Mouse (Mus musculus): ENCODE measurements at regions not wholly inside any gene's neighbourhood (a gene's known extent, or its start where the extent isn't known, plus 50 kb on each side); places are given as distances from the start of the nearest gene placed in this dataset.

DNA sequence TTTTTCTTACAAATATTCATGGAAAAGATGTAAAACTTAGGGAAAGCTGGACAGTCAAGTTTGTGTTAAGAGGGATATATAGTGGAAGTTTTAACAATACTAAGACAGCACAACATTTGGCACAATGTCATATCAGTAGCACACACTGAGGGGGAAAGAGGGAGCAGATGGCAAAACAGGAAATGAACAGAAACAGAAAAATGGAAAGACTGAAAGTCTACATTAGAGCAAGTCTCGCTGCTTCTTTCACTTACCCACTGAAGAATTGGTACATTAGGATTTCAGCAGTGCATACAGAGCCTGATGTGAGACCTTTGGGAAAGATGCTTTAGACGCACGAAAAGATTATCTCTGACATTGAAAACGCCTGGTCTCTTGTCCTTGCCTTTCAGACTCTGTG, 1223.5 kb upstream of the Zeb2 start:
- ATAC-seq (ENCODE audit: low FRiP score) (no peak), DNase-seq (ENCODE audit: low spot score) (no peak)
- WGBS = 78% methylated on average over 4 of the region's 4 CpGs
- Histone ChIP-seq H3K36me3 (replicated peaks; ENCODE audit: control insufficient read depth, insufficient read depth) (no peaks in the 10 kb centered on the region), H3K4me3 (replicated peaks; ENCODE audit: low read length) (no peak overlapping the region), H3K4me1 (replicated peaks; ENCODE audit: control insufficient read depth, insufficient read depth, low read length) (no peaks in the 10 kb centered on the region), H3K9ac (no peak overlapping the region), H3K4me2 (replicated peaks) (no peak overlapping the region), H3K27me3 (ENCODE audit: control insufficient read depth, insufficient read depth, low read length) (no peaks in the 10 kb centered on the region), H3K27ac (no peak overlapping the region), H3K9me3 (ENCODE audit: control insufficient read depth, low read length) (no peaks in the 10 kb centered on the region)

DNA sequence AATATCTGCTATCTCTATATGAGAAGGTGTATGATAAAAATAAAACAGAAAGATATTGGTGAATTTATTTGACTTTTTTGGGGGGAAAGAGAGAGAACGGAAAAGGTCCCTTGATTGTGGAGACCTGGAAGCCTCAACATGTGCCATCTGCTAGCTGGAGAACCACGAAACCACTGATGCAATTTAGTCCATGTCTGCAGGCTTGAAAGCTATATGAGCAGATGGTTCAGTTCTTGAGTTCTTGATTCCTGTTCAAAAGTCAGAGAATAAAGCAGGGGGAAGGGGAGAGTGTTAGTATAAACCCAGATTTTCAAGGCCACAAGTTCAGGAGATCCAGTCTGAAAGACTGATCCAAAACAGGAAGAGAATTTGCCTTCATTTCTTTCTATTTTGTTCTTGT, 1199.5 kb upstream of the Zeb2 start:
- WGBS = 89% methylated on average over 2 of the region's 2 CpGs

DNA sequence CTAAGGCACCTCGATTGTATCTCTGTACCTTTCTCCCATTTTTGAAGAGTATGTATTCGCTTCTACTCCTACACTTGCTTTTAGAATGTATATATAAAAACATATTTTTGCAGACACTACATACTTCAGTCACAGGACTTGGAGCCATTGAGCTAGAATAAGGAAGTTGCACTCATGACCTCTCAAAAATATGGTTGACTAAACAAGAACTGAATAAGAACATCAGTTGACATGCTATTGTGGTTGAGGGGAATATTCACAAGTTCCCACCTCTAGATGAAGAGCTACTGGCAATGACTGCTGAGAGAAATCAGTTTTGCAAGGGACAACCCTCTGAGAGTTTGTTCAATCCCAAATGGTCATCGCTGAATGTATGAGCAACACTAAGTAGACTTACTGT, 1198.0 kb upstream of the Zeb2 start:
- ATAC-seq (ENCODE audit: low FRiP score) (no peak), DNase-seq (ENCODE audit: low spot score) (no peak)
- 91% methylated on average over 3 of the region's 3 CpGs for WGBS
- Histone ChIP-seq H3K36me3 (replicated peaks; ENCODE audit: control insufficient read depth, insufficient read depth) (no peaks in the 10 kb centered on the region), H3K4me3 (replicated peaks; ENCODE audit: low read length) (no peak overlapping the region), H3K9me3 (ENCODE audit: control insufficient read depth, low read length) (no peaks in the 10 kb centered on the region), H3K27ac (no peak overlapping the region), H3K4me1 (replicated peaks; ENCODE audit: control insufficient read depth, insufficient read depth, low read length) (no peaks in the 10 kb centered on the region), H3K4me2 (replicated peaks) (no peak overlapping the region), H3K9ac (no peak overlapping the region), H3K27me3 (ENCODE audit: control insufficient read depth, insufficient read depth, low read length) (no peaks in the 10 kb centered on the region)

More for the DNA sequence above, 1199.5 kb upstream of the Zeb2 start:
- DNase-seq (ENCODE audit: low spot score) = no peak
- Histone ChIP-seq H3K36me3 (replicated peaks; ENCODE audit: control insufficient read depth, insufficient read depth) (no peaks in the 10 kb centered on the region), H3K27me3 (ENCODE audit: control insufficient read depth, insufficient read depth, low read length) (no peaks in the 10 kb centered on the region), H3K4me2 (replicated peaks) (no peak overlapping the region), H3K9ac (no peak overlapping the region), H3K9me3 (ENCODE audit: control insufficient read depth, low read length) (no peaks in the 10 kb centered on the region), H3K4me1 (replicated peaks; ENCODE audit: control insufficient read depth, insufficient read depth, low read length) (no peaks in the 10 kb centered on the region), H3K4me3 (replicated peaks; ENCODE audit: low read length) (no peak overlapping the region), H3K27ac (no peak overlapping the region)
- ATAC-seq (ENCODE audit: low FRiP score) = no peak

DNA sequence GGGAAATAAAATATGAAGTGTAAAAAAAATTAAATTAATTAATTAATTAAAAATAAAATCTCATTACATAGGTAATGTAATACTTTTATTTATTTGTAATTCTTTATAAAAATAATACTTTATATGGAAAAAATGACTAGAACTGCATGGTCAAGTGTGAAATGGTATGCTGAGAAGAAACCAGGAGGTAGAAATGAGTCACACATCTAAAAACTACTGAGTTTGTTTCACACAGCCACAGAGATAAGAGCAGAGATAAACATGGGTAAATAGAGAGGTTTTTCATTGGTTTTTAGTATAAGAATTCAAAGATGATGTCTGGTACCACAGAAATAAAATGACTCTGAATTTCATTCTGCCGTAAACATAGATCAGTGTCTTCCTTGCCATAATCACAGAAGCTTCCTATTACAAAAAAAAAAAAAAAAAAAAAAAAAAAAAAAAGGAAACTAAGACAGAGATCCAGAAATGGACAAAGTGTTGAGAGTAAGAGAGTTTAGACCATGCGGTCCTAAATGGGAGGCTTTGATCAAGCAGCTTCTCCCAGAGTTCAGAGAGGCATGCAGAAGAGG, 1190.5 kb upstream of the Zeb2 start:
- Histone ChIP-seq H3K9ac (no peak overlapping the region), H3K9me3 (ENCODE audit: control insufficient read depth, low read length) (no peaks in the 10 kb centered on the region), H3K36me3 (replicated peaks; ENCODE audit: control insufficient read depth, insufficient read depth) (no peaks in the 10 kb centered on the region), H3K27me3 (ENCODE audit: control insufficient read depth, insufficient read depth, low read length) (no peaks in the 10 kb centered on the region), H3K4me3 (replicated peaks; ENCODE audit: low read length) (no peak overlapping the region), H3K27ac (no peak overlapping the region), H3K4me2 (replicated peaks) (no peak overlapping the region), H3K4me1 (replicated peaks; ENCODE audit: control insufficient read depth, insufficient read depth, low read length) (no peaks in the 10 kb centered on the region)
- DNase-seq (ENCODE audit: low spot score) (no peak), ATAC-seq (ENCODE audit: low FRiP score) (no peak)
- WGBS = 93% methylated on average over 2 of the region's 2 CpGs

DNA sequence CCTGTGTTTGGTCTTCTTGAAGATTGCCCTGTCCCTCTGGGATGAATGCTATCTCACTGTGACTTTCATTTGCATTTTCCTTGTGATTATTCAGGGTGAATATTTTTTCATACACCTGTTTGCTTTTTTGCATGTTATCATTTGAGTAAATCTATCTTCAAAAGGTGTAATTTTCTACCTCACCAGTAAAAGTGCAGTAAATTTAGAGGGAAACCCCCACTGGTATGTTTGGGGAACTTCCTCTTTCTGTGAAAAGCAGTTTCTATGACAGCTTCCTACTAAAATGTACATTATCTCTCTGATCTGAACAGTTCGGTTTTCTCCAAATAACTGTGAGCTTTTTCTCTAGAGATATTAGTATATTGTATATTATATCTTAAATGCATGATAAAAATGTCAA, 1185.4 kb upstream of the Zeb2 start:
- Histone ChIP-seq H3K36me3 (replicated peaks; ENCODE audit: control insufficient read depth, insufficient read depth) (no peaks in the 10 kb centered on the region), H3K4me1 (replicated peaks; ENCODE audit: control insufficient read depth, insufficient read depth, low read length) (no peaks in the 10 kb centered on the region), H3K9ac (no peak overlapping the region), H3K4me2 (replicated peaks) (no peak overlapping the region), H3K9me3 (ENCODE audit: control insufficient read depth, low read length) (no peaks in the 10 kb centered on the region), H3K4me3 (replicated peaks; ENCODE audit: low read length) (no peak overlapping the region), H3K27ac (no peak overlapping the region), H3K27me3 (ENCODE audit: control insufficient read depth, insufficient read depth, low read length) (no peaks in the 10 kb centered on the region)
- no peak for ATAC-seq (ENCODE audit: low FRiP score)
- 82% methylated on average over 1 of the region's 1 CpGs for WGBS
- no peak for DNase-seq (ENCODE audit: low spot score)

DNA sequence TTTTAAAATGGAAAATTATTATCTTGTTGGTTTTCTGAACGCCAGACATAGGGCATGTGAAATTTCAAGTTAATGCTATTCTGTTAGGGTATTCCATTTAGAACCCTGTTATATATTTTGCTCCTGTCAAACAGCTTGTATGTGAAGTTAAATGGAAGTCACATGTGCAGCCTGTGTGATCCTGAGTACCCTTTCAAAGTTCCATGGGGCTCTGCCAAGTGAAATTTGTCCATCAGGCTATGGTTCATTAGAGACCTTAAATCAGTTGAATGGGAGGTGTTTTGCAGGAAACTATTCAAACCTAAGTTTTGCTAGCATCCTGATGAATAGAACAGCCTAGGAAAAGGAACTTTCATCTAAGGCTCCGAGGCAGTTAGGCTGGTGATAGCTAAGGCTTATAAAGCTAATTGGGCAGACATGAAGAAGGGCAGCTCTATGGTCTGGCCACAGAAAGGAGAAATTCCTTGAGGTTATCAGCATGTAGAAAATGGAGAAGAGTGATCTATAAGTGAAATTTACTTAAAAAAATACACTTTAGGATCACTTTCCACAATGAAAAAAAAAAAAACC, 1180.2 kb upstream of the Zeb2 start:
- no peaks in the 10 kb centered on the region for H3K9me3 ChIP-seq (ENCODE audit: control insufficient read depth, low read length)
- no peak for DNase-seq (ENCODE audit: low spot score)
- H3K4me3 ChIP-seq (replicated peaks; ENCODE audit: low read length) = no peak overlapping the region
- 27% methylated on average over 2 of the region's 2 CpGs for WGBS
- ATAC-seq (ENCODE audit: low FRiP score) = no peak
- no peak overlapping the region for H3K27ac ChIP-seq
- H3K36me3 ChIP-seq (replicated peaks; ENCODE audit: control insufficient read depth, insufficient read depth) = no peaks in the 10 kb centered on the region
- H3K4me1 ChIP-seq (replicated peaks; ENCODE audit: control insufficient read depth, insufficient read depth, low read length) = no peaks in the 10 kb centered on the region
- H3K4me2 ChIP-seq (replicated peaks) = no peak overlapping the region
- H3K27me3 ChIP-seq (ENCODE audit: control insufficient read depth, insufficient read depth, low read length) = no peaks in the 10 kb centered on the region
- H3K9ac ChIP-seq = no peak overlapping the region

DNA sequence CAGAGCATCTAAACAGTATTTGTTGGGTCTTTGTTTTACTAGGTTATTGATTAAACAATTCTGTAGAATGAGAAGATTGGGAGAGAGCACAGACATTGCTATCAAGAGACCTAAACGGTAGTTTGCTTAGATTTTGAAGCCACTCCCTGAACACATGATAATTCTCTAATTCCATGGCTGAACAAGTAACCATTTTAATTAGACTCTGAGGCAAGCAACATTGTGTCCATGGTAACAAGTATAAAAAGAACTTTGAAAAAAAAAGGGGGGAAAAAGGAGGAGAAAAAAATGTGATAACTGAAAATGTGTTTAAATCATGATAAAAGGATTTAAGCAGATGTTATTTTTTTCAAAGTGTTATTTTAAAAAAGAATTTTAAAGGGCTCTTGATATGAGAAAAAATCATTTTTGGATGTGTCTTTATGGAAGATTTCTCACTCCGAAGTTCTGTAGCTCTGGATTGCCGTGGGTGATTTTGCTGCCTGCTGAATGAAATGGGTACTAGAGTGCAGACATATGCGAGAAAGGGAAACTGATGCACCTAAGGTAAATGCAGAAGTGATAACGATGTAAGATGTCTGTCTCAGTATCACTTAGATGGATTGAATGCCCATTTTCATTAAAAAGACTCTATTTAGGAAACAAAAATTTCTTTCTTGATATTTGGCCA, 1166.9 kb upstream of the Zeb2 start:
- no peak overlapping the region for H3K4me3 ChIP-seq (replicated peaks; ENCODE audit: low read length)
- no peak overlapping the region for H3K9ac ChIP-seq
- no peak for DNase-seq (ENCODE audit: low spot score)
- no peaks in the 10 kb centered on the region for H3K27me3 ChIP-seq (ENCODE audit: control insufficient read depth, insufficient read depth, low read length)
- no peaks in the 10 kb centered on the region for H3K36me3 ChIP-seq (replicated peaks; ENCODE audit: control insufficient read depth, insufficient read depth)
- no peaks in the 10 kb centered on the region for H3K9me3 ChIP-seq (ENCODE audit: control insufficient read depth, low read length)
- whole genome bisulfite sequencing = 81% methylated on average over 5 of the region's 5 CpGs
- no peak overlapping the region for H3K4me2 ChIP-seq (replicated peaks)
- no peak for ATAC-seq (ENCODE audit: low FRiP score)
- H3K4me1 ChIP-seq (replicated peaks; ENCODE audit: control insufficient read depth, insufficient read depth, low read length) = no peaks in the 10 kb centered on the region
- no peak overlapping the region for H3K27ac ChIP-seq

DNA sequence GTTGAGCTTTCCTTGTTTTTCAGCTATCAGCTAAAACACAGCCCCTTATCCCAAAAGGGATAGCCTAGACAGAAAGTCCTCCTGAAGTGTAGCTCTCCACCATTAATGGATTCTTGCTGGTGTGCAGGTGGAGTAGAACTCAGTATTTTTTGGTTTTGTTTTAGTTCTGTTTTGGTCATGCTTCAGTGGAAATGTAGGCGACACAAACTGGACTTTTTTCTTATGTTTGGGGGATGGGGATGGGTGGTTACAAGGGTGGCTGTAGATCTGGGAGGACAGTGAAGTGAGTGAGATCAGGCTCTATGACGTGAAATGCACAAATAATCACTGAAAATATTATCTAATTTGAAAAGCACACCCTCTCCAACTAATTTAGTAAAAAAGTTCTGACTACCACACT, 1163.6 kb upstream of the Zeb2 start:
- DNase-seq (ENCODE audit: low spot score) (no peak), ATAC-seq (ENCODE audit: low FRiP score) (no peak)
- Histone ChIP-seq H3K4me1 (replicated peaks; ENCODE audit: control insufficient read depth, insufficient read depth, low read length) (no peaks in the 10 kb centered on the region), H3K9ac (no peak overlapping the region), H3K36me3 (replicated peaks; ENCODE audit: control insufficient read depth, insufficient read depth) (no peaks in the 10 kb centered on the region), H3K27ac (no peak overlapping the region), H3K4me2 (replicated peaks) (no peak overlapping the region), H3K4me3 (replicated peaks; ENCODE audit: low read length) (no peak overlapping the region), H3K9me3 (ENCODE audit: control insufficient read depth, low read length) (no peaks in the 10 kb centered on the region), H3K27me3 (ENCODE audit: control insufficient read depth, insufficient read depth, low read length) (no peaks in the 10 kb centered on the region)
- 75% methylated on average over 2 of the region's 2 CpGs for WGBS

DNA sequence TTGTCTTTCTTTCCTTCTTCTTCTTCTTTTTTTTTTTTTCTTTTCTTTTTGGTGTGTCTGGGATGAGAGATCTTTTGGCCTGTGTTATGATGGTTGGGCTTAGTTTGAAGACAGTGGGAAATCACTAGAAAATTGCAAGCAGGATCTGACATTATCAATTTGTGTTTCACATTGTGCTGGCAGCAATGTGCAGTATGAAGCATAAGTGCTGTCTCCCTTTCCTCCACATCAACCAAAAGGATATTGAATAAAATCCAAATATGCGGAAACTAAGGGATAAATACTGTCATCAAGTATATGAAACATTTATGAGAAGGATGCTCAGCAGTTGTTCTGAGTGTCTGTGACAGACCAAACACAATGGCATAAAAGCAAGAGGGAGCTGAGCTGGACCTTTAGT, 1144.4 kb upstream of the Zeb2 start:
- DNase-seq (ENCODE audit: low spot score) (no peak), ATAC-seq (ENCODE audit: low FRiP score) (no peak)
- Histone ChIP-seq H3K9me3 (ENCODE audit: control insufficient read depth, low read length) (no peaks in the 10 kb centered on the region), H3K9ac (no peak overlapping the region), H3K4me1 (replicated peaks; ENCODE audit: control insufficient read depth, insufficient read depth, low read length) (no peaks in the 10 kb centered on the region), H3K27me3 (ENCODE audit: control insufficient read depth, insufficient read depth, low read length) (no peaks in the 10 kb centered on the region), H3K36me3 (replicated peaks; ENCODE audit: control insufficient read depth, insufficient read depth) (no peaks in the 10 kb centered on the region), H3K4me3 (replicated peaks; ENCODE audit: low read length) (no peak overlapping the region), H3K4me2 (replicated peaks) (no peak overlapping the region), H3K27ac (no peak overlapping the region)
- WGBS = 91% methylated on average over 1 of the region's 1 CpGs
